Mouse (Mus musculus): ENCODE data around the gene 3110009E18Rik.
A peak's percentile ranks its signal among the peaks of the same experiment; 100 is the strongest.

Gene 3110009E18Rik

GRCm38 (mm10) chr1:120193586-120193985, 72.6 kb downstream of the 3110009E18Rik start:
- DNase-seq (ENCODE audit: low read depth, low spot score) = no peak

- DNase-seq (ENCODE audit: low read depth, low spot score) = no peak
These were observed 75.0 kb downstream of the 3110009E18Rik start for GRCm38 (mm10) chr1:120195947-120196346.

- DNase-seq (ENCODE audit: low read depth, low spot score) = no peak
These were observed 75.7 kb downstream of the 3110009E18Rik start for GRCm38 (mm10) chr1:120196724-120197123.

GRCm38 (mm10) chr1:120197189-120197588, 76.2 kb downstream of the 3110009E18Rik start:
- DNase-seq (ENCODE audit: low read depth, low spot score) = peak; percentile 47

GRCm38 (mm10) chr1:120198151-120198550, 77.2 kb downstream of the 3110009E18Rik start:
- DNase-seq (ENCODE audit: low read depth, low spot score) = no peak

GRCm38 (mm10) chr1:120198942-120199341, 78.0 kb downstream of the 3110009E18Rik start:
- DNase-seq (ENCODE audit: low read depth, low spot score) = no peak

GRCm38 (mm10) chr1:120202542-120202941, 81.6 kb downstream of the 3110009E18Rik start:
- no peak for DNase-seq (ENCODE audit: low read depth, low spot score)

GRCm38 (mm10) chr1:120203836-120204235, 82.8 kb downstream of the 3110009E18Rik start:
- DNase-seq (ENCODE audit: low read depth, low spot score) = no peak

GRCm38 (mm10) chr1:120204834-120205233, 83.8 kb downstream of the 3110009E18Rik start:
- no peak for DNase-seq (ENCODE audit: low read depth, low spot score)

- DNase-seq (ENCODE audit: low read depth, low spot score) = peak; percentile 47
These were observed 86.6 kb downstream of the 3110009E18Rik start for GRCm38 (mm10) chr1:120207568-120207967.

- no peak for DNase-seq (ENCODE audit: low read depth, low spot score)
These were observed 87.7 kb downstream of the 3110009E18Rik start for GRCm38 (mm10) chr1:120208502-120209230.

GRCm38 (mm10) chr1:120220841-120221240, 99.9 kb downstream of the 3110009E18Rik start:
- no peak for DNase-seq (ENCODE audit: low read depth, low spot score)

GRCm38 (mm10) chr1:120221285-120221684, 100.3 kb downstream of the 3110009E18Rik start:
- DNase-seq (ENCODE audit: low read depth, low spot score) = peak; percentile 71

GRCm38 (mm10) chr1:120223613-120224012, 102.6 kb downstream of the 3110009E18Rik start:
- DNase-seq (ENCODE audit: low read depth, low spot score) = no peak

GRCm38 (mm10) chr1:120229723-120230471, 108.9 kb downstream of the 3110009E18Rik start:
- DNase-seq (ENCODE audit: low read depth, low spot score) = peak; percentile 75

GRCm38 (mm10) chr1:120231334-120231733, 110.3 kb downstream of the 3110009E18Rik start:
- DNase-seq (ENCODE audit: low read depth, low spot score) = peak; percentile 43

- DNase-seq (ENCODE audit: low read depth, low spot score) = peak; percentile 45
These were observed 111.2 kb downstream of the 3110009E18Rik start for GRCm38 (mm10) chr1:120232170-120232569.

GRCm38 (mm10) chr1:120235631-120236215, 114.7 kb downstream of the 3110009E18Rik start:
- no peak for DNase-seq (ENCODE audit: low read depth, low spot score)

- DNase-seq (ENCODE audit: low read depth, low spot score) = no peak
These were observed 115.4 kb downstream of the 3110009E18Rik start for GRCm38 (mm10) chr1:120236424-120236823.

- DNase-seq (ENCODE audit: low read depth, low spot score) = no peak
These were observed 116.1 kb downstream of the 3110009E18Rik start for GRCm38 (mm10) chr1:120237068-120237467.

All from skeletal muscle tissue, adult 2 months (tissue).